Mouse (Mus musculus): ENCODE measurements around the gene Calr.

DNA sequence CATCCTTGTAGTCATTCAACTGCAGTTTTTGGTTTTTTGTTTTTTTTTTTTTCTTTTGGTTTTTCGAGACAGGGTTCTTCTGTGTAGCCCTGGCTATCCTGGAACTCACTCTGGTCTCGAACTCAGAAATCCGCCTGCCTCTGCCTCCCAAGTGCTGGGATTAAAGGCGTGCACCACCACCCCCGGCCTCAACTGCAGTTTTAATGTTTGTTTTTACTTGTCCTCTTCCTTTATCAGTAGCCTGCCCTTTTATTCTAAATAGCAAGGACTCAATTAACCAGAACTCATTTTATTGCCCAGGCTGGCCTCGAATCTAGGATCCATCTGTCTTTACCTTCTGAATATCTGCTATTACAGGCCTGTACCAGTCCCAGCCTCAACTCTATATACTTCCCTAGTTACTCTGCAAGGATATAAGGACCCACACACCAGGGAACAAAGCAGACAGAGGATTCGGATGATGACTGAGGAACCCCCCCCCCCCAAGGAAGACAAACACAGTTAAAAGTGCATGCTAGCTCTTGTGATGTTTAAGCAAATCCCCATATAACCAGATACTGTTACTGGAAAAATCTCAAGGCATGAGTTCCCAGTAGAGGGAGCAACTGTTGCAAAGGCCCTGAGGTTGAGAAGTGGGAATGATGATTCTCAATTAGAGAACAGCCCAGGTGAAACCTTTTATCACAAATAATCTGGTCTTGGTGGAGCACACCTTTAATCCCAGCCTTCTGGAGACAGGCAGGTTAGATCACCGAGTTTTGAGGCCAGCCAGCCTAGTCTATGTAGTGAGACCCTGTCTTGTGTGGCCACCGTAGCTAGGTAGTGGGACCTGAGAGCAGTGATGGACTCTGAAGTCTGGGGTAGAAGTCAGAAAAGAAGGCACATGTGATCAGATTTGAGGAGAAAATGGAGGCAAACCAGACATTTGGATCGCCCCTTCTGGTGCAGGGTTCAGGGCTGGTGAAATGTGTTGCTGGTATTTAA, 13.7 kb downstream of the Calr start:
- TF ChIP-seq CTCF (IDR thresholded peaks at IDR 0.05; ENCODE audit: insufficient read depth, low read length) (no peak), POLR2A (IDR thresholded peaks at IDR 0.05; ENCODE audit: borderline replicate concordance, extremely low read depth, low read depth, low read length) (no peak)

Data from lung, adult 2 months (tissue).